Mouse (Mus musculus) small intestine, adult 10 weeks (tissue): ENCODE results near the gene C1ql4. TPM values are rescaled to one million over a fixed set of nuclear protein-coding genes. Genes with fewer than 3 reads are reported as not detected.

Source experiments
- polyA plus RNA-seq: library from polyadenylated mRNA; stranded (reverse); fragments of 350-450 nt; fragmentation: Illumina TruSeq; extraction: RNeasy Lipid Tissue Mini Kit (QIAGEN cat#74804); gene quantifications from one replicate; pipeline ENCODE4 v1.2.3, GENCODE M21; 2014; ENCODE audit warnings: low replicate concordance

C1ql4 gene
- polyA plus RNA-seq, result not detected

DNA sequence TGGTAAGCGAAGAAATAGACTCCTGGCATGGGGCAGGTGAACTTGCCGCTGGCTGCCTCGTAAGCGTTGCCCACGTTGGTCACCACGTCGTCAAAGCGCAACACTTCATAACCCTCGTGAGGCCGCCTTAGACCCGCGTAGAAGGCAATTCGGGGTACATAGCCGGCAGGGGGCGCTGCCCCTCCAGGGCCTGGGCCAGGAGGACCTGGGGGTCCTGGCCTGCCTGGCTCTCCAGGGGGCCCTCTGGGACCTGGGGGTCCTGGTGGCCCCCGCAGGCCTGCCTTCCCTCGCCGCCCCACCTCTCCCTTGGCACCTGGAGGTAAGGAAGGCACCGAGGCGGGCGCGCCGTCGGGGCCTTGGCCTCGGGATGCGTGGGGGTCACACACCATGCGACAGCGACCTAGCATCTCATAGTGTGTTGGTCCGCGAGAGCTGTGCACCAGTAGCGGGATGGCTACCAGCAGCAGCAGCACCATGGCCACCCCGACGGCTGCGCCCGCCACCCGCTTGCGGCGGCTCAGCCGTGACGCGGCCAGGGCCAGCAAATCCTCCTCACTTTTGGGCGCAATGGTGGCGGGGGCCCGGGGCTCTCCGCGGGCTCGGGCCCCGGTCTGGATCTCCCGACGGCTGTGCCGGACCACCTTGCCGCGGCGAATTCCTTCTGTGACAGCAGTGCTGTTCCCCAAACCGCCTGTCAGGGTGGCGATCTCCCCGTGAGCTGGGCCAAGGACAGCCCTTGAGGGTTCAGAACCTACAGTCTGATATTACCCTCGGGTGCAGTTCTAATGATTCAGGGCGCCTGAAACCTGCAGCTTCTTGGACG lies at the start of gene C1ql4:
C1ql4 (minus strand) TSS at position 565 of the 823 bp plus-strand sequence.

DNA sequence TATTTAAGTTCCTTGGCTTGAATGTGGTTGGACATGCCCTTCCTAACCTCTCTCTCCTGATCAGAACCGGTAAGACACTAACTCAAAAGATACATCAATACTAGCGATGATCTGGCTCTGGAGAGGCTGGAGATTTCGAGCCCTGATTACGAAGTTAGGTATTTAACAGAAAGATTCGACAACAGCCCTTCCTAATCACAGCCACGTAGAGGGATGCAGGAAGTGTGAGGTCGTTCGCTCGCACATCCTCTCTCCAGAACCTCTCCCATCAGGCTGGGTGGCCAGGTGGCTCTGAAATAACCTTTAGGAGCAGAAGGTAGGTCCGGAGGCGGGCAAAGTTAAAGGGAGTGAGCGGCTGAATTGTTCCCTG lies 38.1 kb upstream of the C1ql4 start, which contains the start of gene Spats2:
Spats2 (plus strand) TSS at position 206 of the 370 bp plus-strand sequence.

DNA sequence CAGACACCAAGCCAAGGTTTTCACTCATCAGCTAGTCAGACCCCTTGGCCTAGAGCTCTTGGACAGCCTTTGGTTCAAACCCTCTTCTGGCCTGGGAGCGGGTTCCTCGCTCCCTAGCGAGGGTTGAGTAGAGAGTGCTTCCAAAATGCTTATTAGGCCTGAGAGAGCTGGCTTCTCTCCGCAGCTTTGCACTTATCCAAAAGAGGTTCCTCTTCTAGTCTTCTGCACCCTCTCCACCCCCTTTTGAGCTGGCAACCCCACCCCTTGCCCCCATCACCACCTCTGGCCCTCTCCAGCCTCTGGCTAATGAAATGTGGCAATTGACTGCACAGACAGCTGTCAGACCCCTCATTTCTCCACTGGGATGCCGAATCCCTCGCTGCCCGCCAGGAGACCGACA lies 5.3 kb upstream of the C1ql4 start, which contains the start of gene Dnajc22:
Dnajc22 (plus strand) TSS at position 301 of the 400 bp plus-strand sequence.

DNA sequence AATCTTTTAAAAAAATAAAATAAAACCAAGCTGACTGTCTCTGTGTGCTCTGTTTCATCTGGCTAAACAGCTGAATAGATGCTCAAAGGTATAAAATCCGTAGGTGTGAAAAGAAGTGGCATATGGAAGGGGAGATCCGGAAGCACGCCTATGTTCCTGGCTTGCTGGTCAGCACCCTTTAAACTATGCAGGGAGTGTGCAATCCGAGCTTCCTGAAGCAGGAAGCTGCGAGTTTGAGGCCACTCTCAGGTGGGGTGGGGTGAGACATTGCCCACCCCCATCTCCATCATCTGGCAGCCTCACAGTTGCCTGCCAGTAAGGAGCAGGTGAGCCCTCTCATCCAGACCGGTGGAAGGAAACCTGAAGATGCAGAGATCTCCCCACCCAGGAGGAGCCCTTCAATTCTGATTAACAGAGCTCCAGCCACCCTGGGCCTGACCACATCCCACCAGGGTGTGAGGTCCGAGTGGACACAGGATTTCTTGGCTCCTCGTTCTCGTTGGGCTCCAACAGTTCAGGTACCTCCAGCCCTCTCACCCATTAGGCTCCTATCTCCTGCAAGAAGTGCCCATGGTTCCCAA lies 13.5 kb downstream of the C1ql4 start, which contains the start of gene Troap:
Troap (plus strand) TSS at position 557 of the 581 bp plus-strand sequence.

DNA sequence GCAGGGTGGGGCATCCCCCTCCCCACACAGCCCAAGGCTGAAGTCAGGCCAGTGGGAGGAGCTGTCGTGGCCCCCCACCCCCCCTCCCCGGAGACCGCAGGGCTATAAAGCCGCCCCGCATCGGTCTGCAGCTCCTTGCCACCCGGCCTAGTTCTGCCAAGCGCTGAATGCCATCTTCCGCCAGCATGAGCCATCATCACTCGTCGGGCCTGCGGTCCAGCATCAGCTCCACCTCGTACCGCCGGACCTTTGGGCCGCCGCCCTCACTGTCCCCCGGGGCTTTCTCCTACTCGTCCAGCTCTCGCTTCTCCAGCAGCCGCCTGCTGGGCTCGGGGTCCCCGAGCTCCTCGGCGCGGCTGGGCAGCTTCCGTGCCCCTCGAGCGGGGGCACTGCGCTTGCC lies 32.6 kb downstream of the C1ql4 start, which contains the start of gene Prph:
Prph (plus strand) TSS at position 135 of the 400 bp plus-strand sequence.

Other genes starting within 250 kb of the C1ql4 start
- 1.7 TPM for gene Kmt2d, start 216.6 kb downstream of the C1ql4 start, polyA plus RNA-seq
- gene Rhebl1, start 193.3 kb downstream of the C1ql4 start, polyA plus RNA-seq, result 13.2 TPM
- gene Dhh, start 189.3 kb downstream of the C1ql4 start, polyA plus RNA-seq, result not detected
- gene Lmbr1l, start 169.6 kb downstream of the C1ql4 start, polyA plus RNA-seq, result 4.2 TPM
- gene Tuba1b, start 153.3 kb downstream of the C1ql4 start, polyA plus RNA-seq, result 12.4 TPM
- not detected for gene Gm49450, start 134.3 kb downstream of the C1ql4 start, polyA plus RNA-seq
- 18.2 TPM for gene Tuba1a, start 134.1 kb downstream of the C1ql4 start, polyA plus RNA-seq
- 10.2 TPM for gene Tuba1c, start 57.9 kb downstream of the C1ql4 start, polyA plus RNA-seq
- 0.45 TPM for gene Prph, start 32.6 kb downstream of the C1ql4 start, polyA plus RNA-seq
- gene Troap, start 13.2 kb downstream of the C1ql4 start, polyA plus RNA-seq, result 0.71 TPM
- gene Dnajc22, start 5.4 kb upstream of the C1ql4 start, polyA plus RNA-seq, result 11.9 TPM
- gene Spats2, start 38.1 kb upstream of the C1ql4 start, polyA plus RNA-seq, result 11.5 TPM
- gene Kcnh3, start 137.0 kb upstream of the C1ql4 start, polyA plus RNA-seq, result not detected
- not detected for gene Mcrs1, start 164.1 kb upstream of the C1ql4 start, polyA plus RNA-seq
- 1.1 TPM for gene Prpf40b, start 207.3 kb upstream of the C1ql4 start, polyA plus RNA-seq
- gene Fam186b, start 208.1 kb upstream of the C1ql4 start, polyA plus RNA-seq, result not detected